Mouse (Mus musculus) limb, embryonic 12.5 days (tissue): ENCODE measurements around the gene Sptssa. TPM values are rescaled to one million over a fixed set of nuclear protein-coding genes. Genes with fewer than 3 reads are reported as not detected.
"Not testable (repeated sequence)": the region's sequence is repeated elsewhere in the genome, so short reads cannot be mapped to it uniquely, and the experiment has no call there.

Source experiments
- ATAC-seq: fragments of 200-750 bp; cut with Nextera tagmentation; 2 replicates; pipeline ENCODE4 v1.8.0; 2017; ENCODE audit warnings: low read depth, moderate TSS enrichment; ENCODE audit not compliant: insufficient number of reproducible peaks, insufficient read depth, low FRiP score, low TSS enrichment
- H3K27ac ChIP-seq: fragments of 300-500 bp; sonication (generic); 2 replicates; pipeline ENCODE4 v1.5.1; 2016; ENCODE audit warnings: mild to moderate bottlenecking, moderate library complexity
- H3K27me3 ChIP-seq: fragments of 300-500 bp; sonication (generic); 2 replicates; pipeline ENCODE4 v1.6.1; 2016; ENCODE audit warnings: mild to moderate bottlenecking, moderate library complexity
- H3K36me3 ChIP-seq: fragments of 300-500 bp; sonication (generic); 2 replicates; pipeline ENCODE4 v1.6.1; 2016; ENCODE audit warnings: mild to moderate bottlenecking, moderate library complexity
- H3K4me1 ChIP-seq: fragments of 300-500 bp; sonication (generic); replicated peaks from 2 replicates; pipeline ENCODE4 v1.6.1; 2016
- H3K4me2 ChIP-seq: fragments of 300-500 bp; sonication (generic); 2 replicates; pipeline ENCODE4 v1.6.1; 2016; ENCODE audit warnings: mild to moderate bottlenecking, moderate library complexity
- H3K4me3 ChIP-seq: fragments of 300-500 bp; sonication (generic); replicated peaks from 2 replicates; pipeline ENCODE4 v1.5.1; 2016; ENCODE audit warnings: mild to moderate bottlenecking
- H3K9ac ChIP-seq: fragments of 300-500 bp; sonication (generic); replicated peaks from 2 replicates; pipeline ENCODE4 v1.6.1; 2016; ENCODE audit warnings: mild to moderate bottlenecking, moderate library complexity
- H3K9me3 ChIP-seq: fragments of 300-500 bp; sonication (generic); 2 replicates; pipeline ENCODE4 v1.6.1; 2016; ENCODE audit warnings: mild to moderate bottlenecking, moderate library complexity
- WGBS: fragments of 180-500 bp; shearing (Covaris S2); methylation state at CpG from one replicate; pipeline ENCODE4 v1.1.7; 2016; 5-methylcytosine and 5-hydroxymethylcytosine counted together
- polyA plus RNA-seq: library from polyadenylated mRNA; unstranded; fragments of >200 nt; fragmentation: Nextera tagmentation; extraction: Ambion mirVana; gene quantifications from 2 replicates; pipeline ENCODE4 v1.2.1, GENCODE M21; 2016

Gene Sptssa
- polyA plus RNA-seq, 1 experiment from 2014 or later = 201 TPM

DNA sequence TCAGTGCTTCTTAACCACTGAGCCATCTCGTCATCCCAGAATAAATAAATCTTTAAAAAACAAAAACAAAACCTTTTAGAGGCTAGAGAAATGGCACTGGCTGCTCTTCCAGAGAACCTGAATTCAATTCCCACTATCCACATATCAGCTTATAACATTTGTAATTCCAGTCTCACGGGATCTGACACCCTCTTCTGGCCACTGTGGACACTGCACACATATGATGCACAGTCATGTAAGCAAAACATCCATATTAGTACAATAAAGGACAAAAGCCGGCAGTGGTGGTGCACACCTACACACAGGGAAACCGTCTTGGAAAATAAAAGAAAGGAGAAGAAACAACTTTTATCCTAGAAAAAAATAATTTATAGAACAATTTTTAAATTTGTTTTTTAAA lies 19.0 kb upstream of the Sptssa start:
- no peaks in the 10 kb centered on the region for H3K9me3 ChIP-seq
- no peak overlapping the region for H3K9ac ChIP-seq
- no peak overlapping the region for H3K4me3 ChIP-seq
- 97% methylated on average over 4 of the region's 4 CpGs for WGBS
- H3K4me1 ChIP-seq = no peaks in the 10 kb centered on the region
- no peak overlapping the region for H3K27ac ChIP-seq
- no peak overlapping the region for H3K4me2 ChIP-seq
- no peaks in the 10 kb centered on the region for H3K27me3 ChIP-seq
- ATAC-seq = no peak
- H3K36me3 ChIP-seq = peaks cover 80% of the 10 kb centered on the region

DNA sequence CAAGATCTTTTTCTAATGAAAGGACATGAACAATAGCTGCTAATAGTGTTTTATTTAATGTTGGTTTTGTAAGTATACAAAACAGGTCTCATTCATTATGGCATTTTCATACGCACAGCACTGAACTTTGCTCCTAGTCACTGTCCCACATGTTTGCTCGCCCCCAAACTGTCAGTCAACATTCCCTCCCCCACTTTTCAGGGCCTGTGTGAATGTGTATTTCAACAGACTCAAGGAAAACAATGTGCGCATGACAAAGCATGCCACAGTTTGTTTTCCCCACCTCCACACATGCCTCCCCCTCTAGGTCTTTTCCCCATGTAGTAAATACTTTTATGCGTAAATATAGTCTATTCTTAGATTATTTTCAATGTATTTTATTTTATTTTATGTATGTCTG lies 14.9 kb upstream of the Sptssa start:
- no peak for ATAC-seq
- no peak overlapping the region for H3K4me3 ChIP-seq
- H3K4me2 ChIP-seq = no peak overlapping the region
- H3K27ac ChIP-seq = no peak overlapping the region
- 94% methylated on average over 4 of the region's 4 CpGs for WGBS
- no peak overlapping the region for H3K9ac ChIP-seq
- no peaks in the 10 kb centered on the region for H3K27me3 ChIP-seq
- no peaks in the 10 kb centered on the region for H3K9me3 ChIP-seq
- peaks cover 61% of the 10 kb centered on the region for H3K36me3 ChIP-seq
- H3K4me1 ChIP-seq = no peaks in the 10 kb centered on the region

DNA sequence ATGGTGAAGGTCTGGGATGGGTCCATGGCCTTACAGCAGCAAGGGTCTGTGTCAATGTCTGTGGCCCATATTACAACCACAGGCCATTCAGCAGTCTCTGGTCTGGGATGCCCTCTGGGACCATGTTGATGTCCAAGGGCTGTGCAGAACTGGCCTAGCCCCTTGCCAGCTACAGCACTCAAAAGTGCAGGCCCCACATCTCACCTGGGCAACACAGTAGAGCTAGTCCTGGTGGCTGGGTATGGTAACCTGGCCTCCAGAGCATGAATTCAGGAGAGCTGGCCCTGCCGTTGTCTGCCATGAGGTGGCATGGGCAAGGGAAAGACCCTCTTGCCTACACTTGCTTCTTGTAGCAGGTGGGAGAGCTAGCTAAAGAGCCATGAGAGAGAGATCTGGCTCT lies 11.8 kb upstream of the Sptssa start:
- Histone ChIP-seq H3K4me2 (no peak overlapping the region), H3K27ac (no peak overlapping the region), H3K9me3 (no peaks in the 10 kb centered on the region), H3K27me3 (no peaks in the 10 kb centered on the region), H3K36me3 (peaks cover 30% of the 10 kb centered on the region), H3K4me1 (no peaks in the 10 kb centered on the region), H3K9ac (no peak overlapping the region), H3K4me3 (no peak overlapping the region)
- WGBS = 85% methylated on average over 1 of the region's 1 CpGs
- no peak for ATAC-seq

DNA sequence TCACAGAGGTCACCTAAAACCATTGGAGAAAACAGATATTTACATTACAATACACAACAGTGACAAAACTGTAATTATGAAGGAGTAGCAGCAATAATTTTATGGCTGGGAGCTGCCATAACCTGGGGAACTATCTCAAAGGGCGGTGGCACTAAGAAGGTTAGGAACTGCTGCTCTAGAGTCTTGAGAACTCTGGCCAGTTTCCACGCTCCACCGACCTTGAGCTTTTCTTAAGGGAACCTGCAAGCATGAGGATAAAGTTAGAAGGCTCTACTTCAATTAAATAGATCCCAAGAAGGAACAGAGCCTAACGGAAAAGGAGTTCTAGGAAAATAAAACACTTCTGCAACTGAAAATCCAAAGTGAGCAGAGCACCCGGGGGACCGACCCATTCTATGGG lies 9.2 kb upstream of the Sptssa start:
- H3K9ac ChIP-seq = no peak overlapping the region
- H3K4me3 ChIP-seq = no peak overlapping the region
- H3K4me2 ChIP-seq = no peak overlapping the region
- no peaks in the 10 kb centered on the region for H3K27me3 ChIP-seq
- H3K9me3 ChIP-seq = no peaks in the 10 kb centered on the region
- peaks cover 9% of the 10 kb centered on the region; the same call in 1 of the 2 replicates for H3K36me3 ChIP-seq
- ATAC-seq = no peak
- 80% methylated on average over 6 of the region's 6 CpGs for WGBS
- H3K27ac ChIP-seq = no peak overlapping the region
- no peaks in the 10 kb centered on the region for H3K4me1 ChIP-seq

DNA sequence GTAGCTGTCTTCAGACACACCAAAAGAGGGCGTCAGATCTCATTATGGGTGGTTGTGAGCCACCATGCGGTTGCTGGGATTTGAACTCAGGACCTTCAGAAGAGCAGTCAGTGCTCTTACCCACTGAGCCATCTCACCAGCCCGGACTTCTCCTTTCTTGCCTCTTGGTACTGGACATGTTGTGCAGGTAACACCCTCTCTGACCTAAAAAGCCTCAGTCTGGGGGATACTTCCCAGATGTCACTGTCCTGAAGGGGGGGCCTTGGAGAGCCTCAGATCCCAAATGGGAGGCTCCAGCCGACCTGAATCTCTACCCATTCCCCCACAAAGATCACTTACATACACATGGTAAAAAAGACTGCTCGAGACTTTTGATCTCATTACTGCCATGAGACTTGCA lies 5.1 kb upstream of the Sptssa start:
- H3K27ac ChIP-seq, H3K27me3 ChIP-seq, H3K4me1 ChIP-seq, H3K36me3 ChIP-seq, H3K4me3 ChIP-seq, H3K9ac ChIP-seq, ATAC-seq, H3K9me3 ChIP-seq, H3K4me2 ChIP-seq: not testable (repeated sequence)
- WGBS = 79% methylated on average over 5 of the region's 5 CpGs

DNA sequence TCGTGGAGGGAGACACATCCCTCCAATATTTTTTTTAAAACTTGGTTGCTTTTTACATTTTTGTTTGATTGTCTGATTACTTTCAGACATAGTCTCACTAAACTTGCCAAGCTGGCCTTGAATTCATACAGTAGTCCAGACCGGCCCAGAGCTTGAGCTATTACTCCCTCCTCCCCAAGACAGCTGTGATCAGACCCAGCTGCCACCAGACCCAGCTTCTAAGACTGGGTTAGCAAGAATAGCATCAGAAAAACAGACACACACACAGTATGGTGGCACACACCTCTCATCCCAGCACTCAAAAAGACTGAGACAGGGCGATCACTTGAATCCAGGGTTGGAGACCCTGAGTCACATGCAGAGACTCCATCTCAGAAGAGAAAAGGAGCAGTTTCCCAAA lies 3.5 kb upstream of the Sptssa start:
- 76% methylated on average over 3 of the region's 3 CpGs for WGBS
- H3K36me3 ChIP-seq = no peaks in the 10 kb centered on the region
- H3K27me3 ChIP-seq = no peaks in the 10 kb centered on the region
- H3K4me2 ChIP-seq = no peak overlapping the region
- no peaks in the 10 kb centered on the region for H3K9me3 ChIP-seq
- H3K4me3 ChIP-seq = no peak overlapping the region
- no peak overlapping the region for H3K27ac ChIP-seq
- H3K9ac ChIP-seq = no peak overlapping the region
- no peak for ATAC-seq
- H3K4me1 ChIP-seq = peaks cover 4% of the 10 kb centered on the region

DNA sequence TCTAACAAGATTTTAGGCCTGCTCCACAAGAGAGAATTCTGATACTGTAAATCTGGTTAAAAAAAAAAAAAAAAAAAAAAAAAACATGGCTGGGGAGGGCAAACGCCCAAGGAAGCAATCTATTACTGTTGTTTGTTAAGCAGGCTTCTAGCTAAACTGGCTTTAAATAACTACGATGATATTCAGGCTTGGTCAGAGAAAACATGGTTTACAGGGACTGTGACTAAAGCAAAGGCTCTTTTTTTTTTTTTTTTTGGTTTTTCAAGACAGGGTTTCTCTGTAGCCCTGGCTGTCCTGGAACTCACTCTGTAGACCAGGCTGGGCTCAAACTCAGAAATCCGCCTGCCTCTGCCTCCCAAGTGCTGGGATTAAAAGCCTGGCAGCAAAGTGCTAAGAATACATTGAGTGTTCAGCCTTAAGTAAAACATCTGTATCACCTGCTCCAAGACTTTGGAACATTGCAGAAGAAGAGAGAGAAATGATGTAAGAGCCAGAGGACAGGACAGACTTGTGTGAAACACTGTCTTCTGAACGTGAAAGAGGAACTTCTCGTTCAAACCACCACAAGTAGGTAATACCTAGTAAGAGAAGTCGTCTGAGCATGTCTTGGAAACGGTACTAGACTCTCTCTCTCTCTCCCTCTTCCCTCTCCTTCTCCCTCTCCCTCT lies 2.2 kb upstream of the Sptssa start:
- 70% methylated on average over 7 of the region's 7 CpGs for WGBS
- ATAC-seq = no peak
- H3K27me3 ChIP-seq = no peaks in the 10 kb centered on the region
- no peaks in the 10 kb centered on the region for H3K36me3 ChIP-seq
- no peaks in the 10 kb centered on the region for H3K9me3 ChIP-seq
- no peak overlapping the region for H3K4me3 ChIP-seq
- peaks cover 15% of the 10 kb centered on the region for H3K4me1 ChIP-seq
- no peak overlapping the region for H3K4me2 ChIP-seq
- no peak overlapping the region for H3K27ac ChIP-seq
- H3K9ac ChIP-seq = no peak overlapping the region

DNA sequence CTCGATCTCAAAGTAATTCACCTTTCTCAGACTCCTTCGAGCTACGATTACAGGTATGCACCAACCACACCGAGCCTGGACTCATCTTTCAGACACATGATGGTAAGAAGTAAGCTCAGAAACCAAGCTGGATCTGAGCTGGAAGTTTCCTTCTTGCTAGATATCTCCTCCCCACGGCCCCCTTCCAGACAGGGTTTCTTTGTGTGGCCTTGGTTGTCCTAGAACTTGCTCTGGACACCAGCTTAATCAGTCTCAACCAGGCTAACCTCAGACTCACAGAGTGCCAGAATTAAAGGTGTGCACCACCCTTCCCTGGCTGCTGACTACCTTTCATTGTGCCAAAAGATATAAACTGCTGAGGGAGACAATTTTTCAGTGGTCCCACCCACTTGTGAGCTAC lies 1.6 kb upstream of the Sptssa start:
- H3K27me3 ChIP-seq = no peaks in the 10 kb centered on the region
- 96% methylated on average over 5 of the region's 5 CpGs for WGBS
- no peak overlapping the region for H3K9ac ChIP-seq
- ATAC-seq = no peak
- peaks cover 15% of the 10 kb centered on the region for H3K4me1 ChIP-seq
- no peaks in the 10 kb centered on the region for H3K36me3 ChIP-seq
- no peaks in the 10 kb centered on the region for H3K9me3 ChIP-seq
- no peak overlapping the region for H3K4me2 ChIP-seq
- no peak overlapping the region for H3K4me3 ChIP-seq
- no peak overlapping the region for H3K27ac ChIP-seq

DNA sequence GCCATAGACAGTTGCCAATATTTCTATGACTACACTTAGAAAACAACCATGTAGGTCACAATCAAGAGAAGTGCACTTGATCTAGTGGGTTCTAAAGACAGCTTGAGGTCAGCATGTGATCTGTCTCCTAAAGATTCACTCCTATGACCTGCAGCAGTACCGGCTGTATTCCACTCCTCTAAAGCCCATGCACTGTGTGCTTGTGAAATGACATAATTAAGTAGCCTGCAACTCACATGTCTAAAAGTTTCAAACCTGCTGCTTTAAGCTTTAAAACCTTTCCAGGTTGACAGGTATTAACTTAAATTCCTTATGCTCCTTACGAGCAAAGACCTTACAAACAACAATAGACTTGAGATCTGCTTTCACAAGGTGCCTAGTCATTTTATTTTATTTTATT lies 853 bp upstream of the Sptssa start:
- Histone ChIP-seq H3K27me3 (no peaks in the 10 kb centered on the region), H3K9ac (no peak overlapping the region), H3K9me3 (no peaks in the 10 kb centered on the region), H3K27ac (no peak overlapping the region), H3K4me2 (peak overlapping the region; percentile 70), H3K4me3 (peak overlapping the region; percentile 65), H3K4me1 (peaks cover 15% of the 10 kb centered on the region), H3K36me3 (no peaks in the 10 kb centered on the region)
- ATAC-seq = no peak
- 58% methylated on average over 2 of the region's 2 CpGs for WGBS

DNA sequence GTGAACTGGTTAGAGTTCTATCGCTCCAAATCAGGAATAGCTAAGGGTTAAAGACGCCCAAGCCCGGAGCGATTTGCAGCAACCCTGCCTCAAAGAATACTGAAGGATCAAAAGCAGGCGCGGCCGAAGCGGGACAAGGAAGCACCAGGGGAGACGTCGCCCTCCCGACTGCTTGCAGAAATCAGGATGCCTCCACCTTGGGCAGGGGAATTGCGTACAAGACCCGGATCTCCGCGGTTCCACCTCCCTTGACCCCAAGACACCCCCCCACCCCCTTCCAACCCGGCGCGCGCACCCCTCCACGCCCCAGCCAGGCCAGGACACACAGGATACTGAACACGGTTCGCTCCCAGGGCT lies 356 bp downstream of the Sptssa start:
- Histone ChIP-seq H3K27ac (peak overlapping the region; percentile 93), H3K27me3 (no peaks in the 10 kb centered on the region), H3K4me1 (peaks cover 20% of the 10 kb centered on the region), H3K9me3 (no peaks in the 10 kb centered on the region), H3K36me3 (no peaks in the 10 kb centered on the region; the same call in 1 of the 2 replicates), H3K4me2 (peak overlapping the region; percentile 70), H3K9ac (peak overlapping the region; percentile 75), H3K4me3 (peak overlapping the region; percentile 65)
- 0% methylated on average over 22 of the region's 22 CpGs for WGBS
- peak; percentile 52 for ATAC-seq

DNA sequence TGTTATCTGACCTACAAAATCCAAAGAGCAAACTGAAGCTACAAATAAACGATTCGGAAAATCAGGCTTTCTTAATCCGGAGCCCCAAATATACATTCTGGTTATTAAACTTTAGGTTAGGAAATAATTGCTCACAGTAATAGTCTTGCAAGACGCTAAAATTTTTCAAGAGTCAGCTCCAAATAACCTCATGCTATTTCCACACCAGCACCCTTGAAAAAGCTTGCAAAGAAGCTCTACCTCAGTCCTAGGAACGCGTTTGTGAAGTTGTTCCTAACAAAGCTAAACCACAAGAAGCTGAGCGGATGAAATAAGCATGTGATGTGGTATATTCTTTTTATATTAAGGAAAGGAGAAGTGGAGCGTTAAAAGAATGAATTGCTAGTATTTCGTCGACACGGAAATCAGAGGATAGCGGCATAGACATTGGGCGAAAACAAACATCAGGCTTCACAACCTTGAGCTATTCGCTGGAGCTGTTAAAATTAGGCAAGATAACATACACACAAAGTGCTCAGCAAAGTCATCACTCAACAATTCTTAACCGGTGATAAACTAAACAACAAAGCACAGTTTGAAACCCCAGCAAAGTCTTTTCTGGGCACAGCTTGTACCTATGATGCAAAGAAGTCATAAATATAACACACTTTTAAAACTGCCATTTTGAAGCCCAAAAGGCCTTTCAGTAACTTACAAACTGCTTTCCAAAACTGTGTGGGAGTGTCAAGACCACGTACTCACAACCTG lies 908 bp downstream of the Sptssa start:
- H3K4me1 ChIP-seq = peaks cover 20% of the 10 kb centered on the region
- peak overlapping the region; percentile 93 for H3K27ac ChIP-seq
- H3K9me3 ChIP-seq = no peaks in the 10 kb centered on the region
- H3K4me3 ChIP-seq = peak overlapping the region; percentile 65
- peaks cover 2% of the 10 kb centered on the region for H3K36me3 ChIP-seq
- peak overlapping the region; percentile 75 for H3K9ac ChIP-seq
- no peak for ATAC-seq
- WGBS = 27% methylated on average over 16 of the region's 16 CpGs
- H3K27me3 ChIP-seq = no peaks in the 10 kb centered on the region
- H3K4me2 ChIP-seq = peak overlapping the region; percentile 70

DNA sequence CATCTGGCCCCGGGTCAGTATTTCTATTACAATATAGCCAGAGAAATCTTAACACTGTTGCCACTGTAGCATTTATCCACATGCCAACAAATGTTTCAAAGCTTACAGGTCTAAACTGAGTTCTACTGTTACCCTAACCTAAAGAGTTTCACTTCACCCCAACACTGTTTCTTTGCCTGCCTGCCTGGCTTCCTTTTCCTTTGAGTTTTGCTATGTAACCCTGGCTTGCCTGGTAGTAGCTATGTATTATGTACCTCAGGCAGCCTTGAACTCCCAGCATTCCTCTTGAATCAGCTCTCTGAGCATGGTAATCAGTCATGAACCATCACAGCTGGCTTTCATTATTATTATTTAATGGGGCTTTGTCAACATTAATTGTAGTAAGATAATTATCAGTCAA lies 1.6 kb downstream of the Sptssa start:
- H3K4me3 ChIP-seq = peak overlapping the region; percentile 65

More for the DNA sequence above, 1.6 kb downstream of the Sptssa start:
- whole genome bisulfite sequencing = 83% methylated on average over 1 of the region's 1 CpGs
- no peak for ATAC-seq
- Histone ChIP-seq H3K9ac (no peak overlapping the region), H3K9me3 (no peaks in the 10 kb centered on the region), H3K4me1 (peaks cover 20% of the 10 kb centered on the region), H3K27me3 (no peaks in the 10 kb centered on the region), H3K27ac (no peak overlapping the region), H3K4me2 (peak overlapping the region; percentile 70), H3K36me3 (peaks cover 9% of the 10 kb centered on the region)
